In the genomic region with DNA sequence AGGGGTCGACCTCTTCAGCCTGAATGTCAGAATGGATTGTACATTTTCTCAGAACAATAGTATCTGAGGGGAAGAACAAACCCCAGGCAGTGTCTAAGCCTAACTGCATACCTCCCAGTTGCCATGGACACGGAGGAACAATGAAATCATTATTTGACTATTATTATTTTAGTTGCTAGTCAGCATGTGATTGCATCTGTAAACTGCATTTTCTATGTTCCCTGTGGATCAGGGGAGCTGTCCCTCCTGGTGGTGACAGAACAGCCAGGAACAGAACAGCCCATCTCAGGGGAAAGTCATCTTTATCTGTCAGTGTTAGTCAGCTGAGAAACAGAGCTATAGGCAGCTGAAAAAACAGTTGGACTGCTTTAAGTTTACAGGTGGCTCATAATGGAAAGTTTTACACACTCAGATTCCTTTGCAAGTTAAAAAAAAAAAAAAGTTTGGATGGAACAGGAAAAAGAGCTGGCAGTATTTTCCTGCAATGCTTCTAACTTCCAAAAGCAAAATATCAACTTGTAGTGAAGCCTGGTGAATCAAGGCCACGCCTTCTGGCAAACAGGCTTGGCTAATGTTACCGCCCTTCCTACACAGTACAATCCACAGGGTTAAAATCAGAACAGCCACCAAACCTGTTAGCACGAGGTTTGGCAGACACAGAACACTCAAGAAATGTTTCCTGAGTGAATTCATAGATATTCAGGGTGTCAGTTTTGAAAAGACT, we compare ENCODE assay signal across 9 mouse cellular contexts. TPM values are rescaled to one million over a fixed set of nuclear protein-coding genes. Genes with fewer than 3 reads are reported as not detected.
A peak's percentile ranks its signal among the peaks of the same experiment; 100 is the strongest.
DNase-seq lines count a peak whose midpoint lies in the region; ATAC-seq and TF ChIP-seq lines count a peak whose summit lies in the region.
"Had no signal": no experiment of that assay in that cellular context is flagged by ENCODE, and none has a peak within 500 bp of the region (broad histone marks: within the 10 kb centered on the region; RNA-seq: fewer than 3 reads in every experiment).

No protein-coding gene starts in this region.

- H3K27ac ChIP-seq in heart, embryonic 16.5 days (ENCODE audit: low read length) = no peak overlapping the region
- H3K27ac ChIP-seq in midbrain, embryonic 13.5 days = no peak overlapping the region
- H3K27ac ChIP-seq: neural tube, embryonic 13.5 days had no signal

- H3K4me1 ChIP-seq in heart, embryonic 16.5 days (ENCODE audit: control insufficient read depth, insufficient read depth, low read length) = peaks cover 4% of the 10 kb centered on the region; the same call in 1 of the 2 replicates
- H3K4me1 ChIP-seq in midbrain, embryonic 13.5 days (replicated peaks) = peaks cover 15% of the 10 kb centered on the region

- no peaks in the 10 kb centered on the region for H3K27me3 ChIP-seq in heart, embryonic 16.5 days (ENCODE audit: control insufficient read depth, insufficient read depth, low read length)
- H3K27me3 ChIP-seq in midbrain, embryonic 13.5 days = no peaks in the 10 kb centered on the region

- no peak for TF ChIP-seq POLR2A in brain, embryonic 14.5 days (IDR thresholded peaks at IDR 0.05; ENCODE audit: borderline replicate concordance, extremely low read depth, insufficient read depth, insufficient read length, poor library complexity, severe bottlenecking)

- no peaks in the 10 kb centered on the region for H3K9me3 ChIP-seq in heart, embryonic 16.5 days (replicated peaks; ENCODE audit: control insufficient read depth, low read length)
- H3K9me3 ChIP-seq in midbrain, embryonic 13.5 days = no peaks in the 10 kb centered on the region
- H3K9me3 ChIP-seq: neural tube, embryonic 13.5 days had no signal

- H3K4me3 ChIP-seq in heart, embryonic 16.5 days (ENCODE audit: low read length) = no peak overlapping the region
- no peak overlapping the region for H3K4me3 ChIP-seq in midbrain, embryonic 13.5 days (replicated peaks)
- H3K4me3 ChIP-seq: neural tube, embryonic 13.5 days had no signal

- no peak overlapping the region for H3K4me2 ChIP-seq in heart, embryonic 16.5 days (ENCODE audit: low read depth, low read length)
- H3K4me2 ChIP-seq in midbrain, embryonic 13.5 days (replicated peaks) = no peak overlapping the region
- H3K4me2 ChIP-seq: neural tube, embryonic 13.5 days had no signal

- no peak for TF ChIP-seq CTCF in brain, embryonic 14.5 days (IDR thresholded peaks at IDR 0.05; ENCODE audit: borderline replicate concordance, extremely low read depth, insufficient read depth, insufficient read length)

- peak; percentile 12 for DNase-seq in kidney, postnatal 14 days
- DNase-seq in kidney, postnatal 4 days = no peak
- peak; percentile 43 for DNase-seq in brain, embryonic 14.5 days (ENCODE audit: low read depth)
- DNase-seq in ovary, adult 18-20 months (ENCODE audit: low spot score) = no peak
- no peak for DNase-seq in ovary, postnatal 10 days (ENCODE audit: low spot score)

- no peaks in the 10 kb centered on the region for H3K36me3 ChIP-seq in heart, embryonic 16.5 days (ENCODE audit: control insufficient read depth, insufficient read depth)
- H3K36me3 ChIP-seq in midbrain, embryonic 13.5 days = no peaks in the 10 kb centered on the region
- H3K36me3 ChIP-seq: neural tube, embryonic 13.5 days had no signal

- no peak overlapping the region for H3K9ac ChIP-seq in heart, embryonic 16.5 days (ENCODE audit: low read length)
- H3K9ac ChIP-seq in midbrain, embryonic 13.5 days (replicated peaks) = no peak overlapping the region
- H3K9ac ChIP-seq: neural tube, embryonic 13.5 days had no signal

- WGBS in heart, embryonic 16.5 days = 35% methylated on average over 5 of the region's 5 CpGs
- WGBS in midbrain, embryonic 13.5 days = 19% methylated on average over 5 of the region's 5 CpGs

- 0 out of 2 replicates have a peak, but pooled peaks have one; percentile 23 for ATAC-seq in heart, embryonic 16.5 days (replicated peaks; ENCODE audit: extremely low read depth, insufficient read depth, low FRiP score)
- ATAC-seq in midbrain, embryonic 13.5 days = peak; percentile 62
- ATAC-seq in megakaryocyte, adult 5-6 weeks (ENCODE audit: poor library complexity, severe bottlenecking) = no peak

RNA-seq across cellular contexts. Expression of a gene that starts 17.6 kb away (rescaled TPM):
- polyA plus RNA-seq in brain, embryonic 14.5 days (2012; rRNA removed) = 0.14 TPM in 1 of 2 replicates, not detected in the other
- polyA plus RNA-seq in heart, embryonic 16.5 days (2015; fragmentation: Nextera tagmentation; extraction: Ambion mirVana) = 0.07 and 0.46 TPM in 2 replicates
- 0.14 and 0.27 TPM in 2 replicates for polyA plus RNA-seq in midbrain, embryonic 13.5 days (2015; fragmentation: Nextera tagmentation; extraction: Ambion mirVana)
- 0.91 and 1.1 TPM in 2 replicates for total RNA-seq in megakaryocyte, adult 5-6 weeks (2015)
- 1.3 and 1.8 TPM in 2 replicates for total RNA-seq in megakaryocyte, adult 5-6 weeks (2017)

RNA-seq across cellular contexts. Expression of a gene that starts 50.6 kb away (rescaled TPM):
- 20.8 and 21.6 TPM in 2 replicates for polyA plus RNA-seq in brain, embryonic 14.5 days (2012; rRNA removed)
- polyA plus RNA-seq in heart, embryonic 16.5 days (2015; fragmentation: Nextera tagmentation; extraction: Ambion mirVana) = 37.6 and 43.0 TPM in 2 replicates
- polyA plus RNA-seq in midbrain, embryonic 13.5 days (2015; fragmentation: Nextera tagmentation; extraction: Ambion mirVana) = 41.9 and 42.4 TPM in 2 replicates
- total RNA-seq in megakaryocyte, adult 5-6 weeks (2015) = 19.4 and 23.1 TPM in 2 replicates
- 34.6 and 37.6 TPM in 2 replicates for total RNA-seq in megakaryocyte, adult 5-6 weeks (2017)

RNA-seq across cellular contexts. Expression of a gene that starts 50.6 kb away (rescaled TPM):
- polyA plus RNA-seq in brain, embryonic 14.5 days (2012; rRNA removed) = 2.9 TPM in 2 replicates
- 8.0 TPM in 2 replicates for polyA plus RNA-seq in heart, embryonic 16.5 days (2015; fragmentation: Nextera tagmentation; extraction: Ambion mirVana)
- 5.4 and 7.1 TPM in 2 replicates for polyA plus RNA-seq in midbrain, embryonic 13.5 days (2015; fragmentation: Nextera tagmentation; extraction: Ambion mirVana)
- total RNA-seq in megakaryocyte, adult 5-6 weeks (2015) = 2.1 and 3.4 TPM in 2 replicates
- 2.6 and 4.5 TPM in 2 replicates for total RNA-seq in megakaryocyte, adult 5-6 weeks (2017)

Comparison
In these comparisons a context has a peak if more than half of its experiments do, and no peak if none do; other contexts are left out.
1. DNase-seq: peak in kidney, postnatal 14 days (single experiment) and brain, embryonic 14.5 days (single experiment); none in kidney, postnatal 4 days (0 of 2), ovary, adult 18-20 months (single experiment) and ovary, postnatal 10 days (single experiment).